Mouse (Mus musculus): ENCODE measurements at regions not wholly inside any gene's neighbourhood (a gene's known extent, or its start where the extent isn't known, plus 50 kb on each side); places are given as distances from the start of the nearest gene placed in this dataset.

DNA sequence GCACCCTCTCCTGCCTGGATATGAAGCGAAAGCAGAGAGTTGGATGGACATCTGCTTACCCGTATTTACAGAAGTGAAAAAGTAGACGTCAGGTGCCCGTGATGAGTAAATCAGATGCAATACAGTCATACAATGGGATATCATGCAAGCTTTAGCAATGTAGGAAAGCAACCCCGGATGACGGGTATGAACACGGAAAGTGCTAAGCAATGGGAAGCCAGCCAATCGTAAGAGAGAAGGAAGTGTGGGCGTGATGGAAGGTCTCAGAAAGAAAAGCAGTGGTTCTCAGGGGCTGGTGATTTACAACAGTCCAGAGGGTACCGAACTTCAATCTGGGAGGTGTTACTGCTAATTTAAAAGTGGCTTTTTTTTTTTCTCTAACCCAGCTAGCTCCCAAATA, 89.9 kb upstream of the Arid2 start:
- Histone ChIP-seq H3K27me3 (ENCODE audit: control insufficient read depth in 1 of 2, insufficient read depth in 2 of 2, low read length in 2 of 2) (no peaks in the 10 kb centered on the region), H3K4me3 (ENCODE audit: control insufficient read depth in 1 of 2, insufficient read depth in 1 of 2, low read depth in 2 of 2, low read length in 2 of 2) (no peak overlapping the region), H3K4me1 (ENCODE audit: control insufficient read depth in 1 of 2, insufficient read depth in 2 of 2, low read length in 2 of 2) (no peaks in the 10 kb centered on the region; a peak in 1 of 4 replicates), H3K36me3 (ENCODE audit: control insufficient read depth in 1 of 2, insufficient read depth in 2 of 2, low read length in 2 of 2) (no peaks in the 10 kb centered on the region), H3K79me2 (ENCODE audit: control insufficient read depth, insufficient read depth, low read length, poor library complexity) (no peaks in the 10 kb centered on the region), H3K27ac (ENCODE audit: control insufficient read depth, low read depth, low read length) (no peak overlapping the region), H3K9ac (ENCODE audit: control insufficient read depth, low read depth, low read length, poor library complexity, severe bottlenecking) (no peak overlapping the region), H3K9me3 (replicated peaks; ENCODE audit: insufficient read depth, low read length) (no peaks in the 10 kb centered on the region)
- TF ChIP-seq TBP (IDR thresholded peaks at IDR 0.05; ENCODE audit: low read depth, low read length), result no peak
- TF ChIP-seq USF1 (IDR thresholded peaks at IDR 0.05; ENCODE audit: low read depth, low read length), result no peak
- TF ChIP-seq ZNF384 (IDR thresholded peaks at IDR 0.05; ENCODE audit: low read depth, low read length), result no peak
- no peak for TF ChIP-seq USF2 (IDR thresholded peaks at IDR 0.05; ENCODE audit: borderline replicate concordance in 1 of 2, insufficient read depth in 1 of 2, low read depth in 1 of 2, low read length in 2 of 2)
- TF ChIP-seq JUND (IDR thresholded peaks at IDR 0.05; ENCODE audit: low read depth, low read length), result no peak
- DNase-seq (ENCODE audit: low read depth, low spot score), result no peak

GRCm38 (mm10) chr15:96197932-96198331, 89.4 kb upstream of the Arid2 start:
- no peak for TF ChIP-seq ETS1 (IDR thresholded peaks at IDR 0.05; ENCODE audit: low read depth, low read length)
- TF ChIP-seq MYB (IDR thresholded peaks at IDR 0.05; ENCODE audit: low read depth, low read length), result no peak
- no peak for TF ChIP-seq EP300 (IDR thresholded peaks at IDR 0.05; ENCODE audit: low read depth in 1 of 2, low read length in 2 of 2)
- TF ChIP-seq CTCF (IDR thresholded peaks at IDR 0.05 in 2 of 3, conservative IDR thresholded peaks at IDR 0.05 in 1 of 3; ENCODE audit: control insufficient read depth in 1 of 3, insufficient read depth in 1 of 3, low read depth in 2 of 3, low read length in 3 of 3, poor library complexity in 1 of 3, severe bottlenecking in 1 of 3), result no peak
- no peak for TF ChIP-seq MEF2A (IDR thresholded peaks at IDR 0.05; ENCODE audit: extremely low read depth, insufficient replicate concordance, low read depth, low read length, poor library complexity, severe bottlenecking)
- no peak for TF ChIP-seq MYC (IDR thresholded peaks at IDR 0.05; ENCODE audit: low read depth, low read length)
- no peak for TF ChIP-seq ZKSCAN1 (IDR thresholded peaks at IDR 0.05; ENCODE audit: low read depth, low read length)
- TF ChIP-seq ZMIZ1 (IDR thresholded peaks at IDR 0.05; ENCODE audit: low read depth, low read length), result no peak
- TF ChIP-seq E2F4 (IDR thresholded peaks at IDR 0.05; ENCODE audit: borderline replicate concordance, low read depth, low read length), result no peak
- no peak for TF ChIP-seq JUND (IDR thresholded peaks at IDR 0.05; ENCODE audit: low read depth, low read length)
- TF ChIP-seq SMC3 (IDR thresholded peaks at IDR 0.05; ENCODE audit: low read depth, low read length), result no peak
- TF ChIP-seq ZC3H11A (IDR thresholded peaks at IDR 0.05; ENCODE audit: low read depth, low read length), result no peak
- TF ChIP-seq TAL1 (IDR thresholded peaks at IDR 0.05; ENCODE audit: low read length), result no peak
- TF ChIP-seq TBP (IDR thresholded peaks at IDR 0.05; ENCODE audit: low read depth, low read length), result no peak
- TF ChIP-seq GABPA (IDR thresholded peaks at IDR 0.05; ENCODE audit: low read depth, low read length), result no peak
- no peak for TF ChIP-seq CHD2 (IDR thresholded peaks at IDR 0.05; ENCODE audit: low read length)
- no peak for TF ChIP-seq USF2 (IDR thresholded peaks at IDR 0.05; ENCODE audit: borderline replicate concordance in 1 of 2, insufficient read depth in 1 of 2, low read depth in 1 of 2, low read length in 2 of 2)
- no peak for TF ChIP-seq MAFK (IDR thresholded peaks at IDR 0.05; ENCODE audit: borderline replicate concordance, low read depth, low read length)
- no peak for TF ChIP-seq ZNF384 (IDR thresholded peaks at IDR 0.05; ENCODE audit: low read depth, low read length)
- TF ChIP-seq CHD1 (IDR thresholded peaks at IDR 0.05; ENCODE audit: low read depth, low read length), result no peak
- Histone ChIP-seq H3K27ac (ENCODE audit: control insufficient read depth, low read depth, low read length) (no peak overlapping the region), H3K27me3 (ENCODE audit: control insufficient read depth in 1 of 2, insufficient read depth in 2 of 2, low read length in 2 of 2) (no peaks in the 10 kb centered on the region), H3K36me3 (ENCODE audit: control insufficient read depth in 1 of 2, insufficient read depth in 2 of 2, low read length in 2 of 2) (no peaks in the 10 kb centered on the region), H3K79me2 (ENCODE audit: control insufficient read depth, insufficient read depth, low read length, poor library complexity) (no peaks in the 10 kb centered on the region), H3K9me3 (replicated peaks; ENCODE audit: insufficient read depth, low read length) (no peaks in the 10 kb centered on the region), H3K9ac (ENCODE audit: control insufficient read depth, low read depth, low read length, poor library complexity, severe bottlenecking) (no peak overlapping the region), H3K4me1 (ENCODE audit: control insufficient read depth in 1 of 2, insufficient read depth in 2 of 2, low read length in 2 of 2) (no peaks in the 10 kb centered on the region; a peak in 1 of 4 replicates), H3K4me3 (ENCODE audit: control insufficient read depth in 1 of 2, insufficient read depth in 1 of 2, low read depth in 2 of 2, low read length in 2 of 2) (no peak overlapping the region)
- DNase-seq (ENCODE audit: low read depth, low spot score), result no peak

Data from MEL (cell line).